Mouse (Mus musculus): ENCODE data around the gene Prr36. TPM values are rescaled to one million over a fixed set of nuclear protein-coding genes. Genes with fewer than 3 reads are reported as not detected.

Gene Prr36
- polyA plus RNA-seq, 1 experiment from 2014 or later, result 1.0 TPM

GRCm38 (mm10) chr8:4165852-4166751 is 51.2 kb downstream of the Prr36 start, which contains the start of gene Evi5l:
Gene Evi5l, plus strand, starts transcription at chr8:4166567.
- ATAC-seq (replicated peaks; ENCODE audit: low FRiP score) (peak; percentile 95), DNase-seq (ENCODE audit: low spot score) (peak; percentile 94)
- Histone ChIP-seq H3K4me1 (replicated peaks; ENCODE audit: control insufficient read depth, insufficient read depth, low read length) (peaks cover 6% of the 10 kb centered on the region), H3K27ac (ENCODE audit: low read depth, low read length) (no peak within 1 kb of the TSS), H3K9me3 (ENCODE audit: control insufficient read depth, low read length) (no peaks in the 10 kb centered on the region), H3K4me2 (peak within 1 kb of the TSS; percentile 90), H3K9ac (ENCODE audit: low read depth, low read length) (peak within 1 kb of the TSS; percentile 76), H3K27me3 (replicated peaks; ENCODE audit: control insufficient read depth, insufficient read depth, low read length) (no peaks in the 10 kb centered on the region), H3K4me3 (ENCODE audit: low read depth, low read length) (peak within 1 kb of the TSS; percentile 81), H3K36me3 (ENCODE audit: control insufficient read depth, insufficient read depth, low read length) (no peaks in the 10 kb centered on the region)
- under 1% methylated on average over 51 of the region's 51 CpGs for WGBS

GRCm38 (mm10) chr8:4165176-4165851 is 51.9 kb downstream of the Prr36 start:
- DNase-seq (ENCODE audit: low spot score) (no peak), ATAC-seq (replicated peaks; ENCODE audit: low FRiP score) (no peak)
- Histone ChIP-seq H3K4me1 (replicated peaks; ENCODE audit: control insufficient read depth, insufficient read depth, low read length) (peaks cover 6% of the 10 kb centered on the region), H3K9me3 (ENCODE audit: control insufficient read depth, low read length) (no peaks in the 10 kb centered on the region), H3K27me3 (replicated peaks; ENCODE audit: control insufficient read depth, insufficient read depth, low read length) (no peaks in the 10 kb centered on the region), H3K27ac (ENCODE audit: low read depth, low read length) (no peak overlapping the region), H3K4me3 (ENCODE audit: low read depth, low read length) (peak overlapping the region; percentile 81), H3K4me2 (peak overlapping the region; percentile 90), H3K36me3 (ENCODE audit: control insufficient read depth, insufficient read depth, low read length) (no peaks in the 10 kb centered on the region), H3K9ac (ENCODE audit: low read depth, low read length) (peak overlapping the region; percentile 48)
- WGBS, result 7% methylated on average over 13 of the region's 13 CpGs

- Histone ChIP-seq H3K27me3 (replicated peaks; ENCODE audit: control insufficient read depth, insufficient read depth, low read length) (no peaks in the 10 kb centered on the region), H3K4me3 (ENCODE audit: low read depth, low read length) (no peak overlapping the region), H3K4me2 (no peak overlapping the region), H3K9ac (ENCODE audit: low read depth, low read length) (no peak overlapping the region), H3K36me3 (ENCODE audit: control insufficient read depth, insufficient read depth, low read length) (no peaks in the 10 kb centered on the region), H3K27ac (ENCODE audit: low read depth, low read length) (no peak overlapping the region), H3K9me3 (ENCODE audit: control insufficient read depth, low read length) (no peaks in the 10 kb centered on the region), H3K4me1 (replicated peaks; ENCODE audit: control insufficient read depth, insufficient read depth, low read length) (peaks cover 3% of the 10 kb centered on the region; the same call in 1 of the 2 replicates)
- 50% methylated on average over 4 of the region's 4 CpGs for WGBS
- DNase-seq (ENCODE audit: low spot score) (no peak), ATAC-seq (replicated peaks; ENCODE audit: low FRiP score) (no peak)
Observed at GRCm38 (mm10) chr8:4162786-4163185, 54.5 kb downstream of the Prr36 start.

Other genes with a start within 250 kb of the Prr36 start
- gene Cd209f, start 111.6 kb downstream of the Prr36 start, polyA plus RNA-seq (2014; fragmentation: Nextera tagmentation; extraction: Ambion mirVana), result not detected in 2 replicates
- gene Cd209g, start 83.4 kb downstream of the Prr36 start, polyA plus RNA-seq (2014; fragmentation: Nextera tagmentation; extraction: Ambion mirVana), result not detected in 2 replicates
- 10.8 and 12.5 TPM in 2 replicates for gene Evi5l, start 50.9 kb downstream of the Prr36 start, polyA plus RNA-seq (2014; fragmentation: Nextera tagmentation; extraction: Ambion mirVana)
- gene Lrrc8e, start 9.4 kb upstream of the Prr36 start, polyA plus RNA-seq (2014; fragmentation: Nextera tagmentation; extraction: Ambion mirVana), result 0.21 TPM in 2 replicates
- gene Map2k7, start 21.3 kb upstream of the Prr36 start, polyA plus RNA-seq (2014; fragmentation: Nextera tagmentation; extraction: Ambion mirVana), result 11.8 and 13.9 TPM in 2 replicates
- 0.21 and 0.74 TPM in 2 replicates for gene Gm49320, start 21.4 kb upstream of the Prr36 start, polyA plus RNA-seq (2014; fragmentation: Nextera tagmentation; extraction: Ambion mirVana)
- 1.5 and 1.7 TPM in 2 replicates for gene Tgfbr3l, start 30.8 kb upstream of the Prr36 start, polyA plus RNA-seq (2014; fragmentation: Nextera tagmentation; extraction: Ambion mirVana)
- gene Snapc2, start 35.6 kb upstream of the Prr36 start, polyA plus RNA-seq (2014; fragmentation: Nextera tagmentation; extraction: Ambion mirVana), result 39.3 and 41.8 TPM in 2 replicates
- gene Ctxn1, start 41.8 kb upstream of the Prr36 start, polyA plus RNA-seq (2014; fragmentation: Nextera tagmentation; extraction: Ambion mirVana), result 21.4 and 23.2 TPM in 2 replicates
- 99.2 and 105 TPM in 2 replicates for gene Timm44, start 58.5 kb upstream of the Prr36 start, polyA plus RNA-seq (2014; fragmentation: Nextera tagmentation; extraction: Ambion mirVana)
- gene Ccl25, start 107.8 kb upstream of the Prr36 start, polyA plus RNA-seq (2014; fragmentation: Nextera tagmentation; extraction: Ambion mirVana), result 15.2 and 19.3 TPM in 2 replicates
- gene Elavl1, start 108.0 kb upstream of the Prr36 start, polyA plus RNA-seq (2014; fragmentation: Nextera tagmentation; extraction: Ambion mirVana), result 266 and 299 TPM in 2 replicates